15 mouse cellular contexts compared by ENCODE assay signal in genomic region chr1:102811401-102811800, GRCm38 (mm10).
"Had no signal": no experiment of that assay in that cellular context is flagged by ENCODE, and none has a peak within 500 bp of the region (broad histone marks: within the 10 kb centered on the region; RNA-seq: fewer than 3 reads in every experiment).

No protein-coding gene starts in this region.

- H3K9me3 ChIP-seq: neural tube, embryonic 13.5 days; neural tube, embryonic 15.5 days; stomach, embryonic 15.5 days had no signal

- H3K4me1 ChIP-seq: neural tube, embryonic 13.5 days; neural tube, embryonic 15.5 days; stomach, embryonic 15.5 days had no signal

- H3K4me3 ChIP-seq: neural tube, embryonic 13.5 days; neural tube, embryonic 15.5 days; stomach, embryonic 15.5 days had no signal

- H3K36me3 ChIP-seq: neural tube, embryonic 13.5 days; neural tube, embryonic 15.5 days; stomach, embryonic 15.5 days had no signal

- DNase-seq: retina, postnatal 1 day; right cerebral cortex, adult 18-20 months; right cerebral cortex, postnatal 14 days; right cerebral cortex, postnatal 25 days; right cerebral cortex, postnatal 4 days; spleen, adult 18-20 months; thymus, adult 18-20 months; thymus, adult 2 months; thymus, postnatal 14 days; thymus, postnatal 25 days; thymus, postnatal 36 days; thymus, postnatal 4 days had no signal

- H3K27me3 ChIP-seq: neural tube, embryonic 13.5 days; neural tube, embryonic 15.5 days; stomach, embryonic 15.5 days had no signal

- H3K4me2 ChIP-seq: neural tube, embryonic 13.5 days; neural tube, embryonic 15.5 days; stomach, embryonic 15.5 days had no signal

- H3K27ac ChIP-seq: neural tube, embryonic 13.5 days; neural tube, embryonic 15.5 days; stomach, embryonic 15.5 days had no signal

- H3K9ac ChIP-seq: neural tube, embryonic 13.5 days; neural tube, embryonic 15.5 days; stomach, embryonic 15.5 days had no signal
